In the genomic region with DNA sequence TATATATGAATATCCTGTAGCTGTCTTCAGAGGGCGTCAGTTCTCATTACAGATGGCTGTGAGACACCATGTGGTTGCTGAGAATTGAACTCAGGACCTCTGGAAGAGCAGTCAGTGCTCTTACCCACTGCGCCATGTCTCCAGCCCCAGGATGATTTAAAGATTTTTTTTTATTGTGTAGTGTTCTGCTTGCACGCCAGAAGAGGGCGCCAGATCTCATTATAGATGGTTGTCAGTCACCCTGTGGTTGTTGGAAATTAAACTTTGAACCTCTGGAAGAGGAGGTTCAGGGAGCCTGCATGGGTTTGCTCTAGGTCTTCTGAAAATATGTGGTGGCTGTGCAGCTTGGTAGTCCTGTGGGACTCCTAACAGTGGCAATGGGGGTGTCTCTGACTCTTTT, we compare ENCODE assay signal across 9 mouse cellular contexts. TPM values are rescaled to one million over a fixed set of nuclear protein-coding genes. Genes with fewer than 3 reads are reported as not detected.
A peak's percentile ranks its signal among the peaks of the same experiment; 100 is the strongest.
DNase-seq lines count a peak whose midpoint lies in the region; ATAC-seq lines count a peak whose summit lies in the region.
"Had no signal": no experiment of that assay in that cellular context is flagged by ENCODE, and none has a peak within 500 bp of the region (broad histone marks: within the 10 kb centered on the region; RNA-seq: fewer than 3 reads in every experiment).

No protein-coding gene starts in this region.

- H3K4me1 ChIP-seq in forebrain, embryonic 11.5 days (replicated peaks; ENCODE audit: control insufficient read depth, insufficient read depth, low read length), result no peaks in the 10 kb centered on the region
- H3K4me1 ChIP-seq in forebrain, embryonic 16.5 days (replicated peaks; ENCODE audit: control insufficient read depth, insufficient read depth, low read length), result peaks cover 8% of the 10 kb centered on the region; the same call in 1 of the 2 replicates

- H3K36me3 ChIP-seq in forebrain, embryonic 11.5 days (ENCODE audit: control insufficient read depth, insufficient read depth, low read length), result no peaks in the 10 kb centered on the region
- no peaks in the 10 kb centered on the region for H3K36me3 ChIP-seq in forebrain, embryonic 16.5 days (ENCODE audit: control insufficient read depth, insufficient read depth)

- 32% methylated on average over 4 of the region's 4 CpGs for WGBS in forebrain, embryonic 11.5 days
- WGBS in forebrain, embryonic 16.5 days, result 33% methylated on average over 4 of the region's 4 CpGs

- no peak overlapping the region for H3K27ac ChIP-seq in forebrain, embryonic 11.5 days (ENCODE audit: low read depth, low read length)
- H3K27ac ChIP-seq in forebrain, embryonic 16.5 days (ENCODE audit: low read length), result no peak overlapping the region

- H3K9me3 ChIP-seq in forebrain, embryonic 11.5 days (ENCODE audit: control insufficient read depth, low read length), result no peaks in the 10 kb centered on the region
- no peaks in the 10 kb centered on the region for H3K9me3 ChIP-seq in forebrain, embryonic 16.5 days (ENCODE audit: control insufficient read depth, low read length)

- H3K9ac ChIP-seq in forebrain, embryonic 11.5 days (ENCODE audit: low read length), result no peak overlapping the region
- H3K9ac ChIP-seq in forebrain, embryonic 16.5 days (replicated peaks; ENCODE audit: low read depth, low read length), result no peak overlapping the region

- H3K4me2 ChIP-seq in forebrain, embryonic 11.5 days (ENCODE audit: low read depth, low read length, severe bottlenecking), result no peak overlapping the region
- no peak overlapping the region for H3K4me2 ChIP-seq in forebrain, embryonic 16.5 days (ENCODE audit: low read length)

- DNase-seq in forebrain, embryonic 11.5 days (ENCODE audit: low spot score), result peak; percentile 72
- DNase-seq in right cerebral cortex, adult 18-20 months, result peak; percentile 11
- no peak for DNase-seq in right cerebral cortex, postnatal 25 days
- DNase-seq in c-Kit-positive CD71-negative TER-119-negative erythroid progenitor cells, embryonic 14.5 days (ENCODE audit: low read depth), result peak; percentile 56
- DNase-seq in kidney, postnatal 4 days, result peak; percentile 38 to 54
- no peak for DNase-seq in frontal cortex, postnatal 25 days (ENCODE audit: low spot score in 2 of 2)

- no peak for ATAC-seq in forebrain, embryonic 11.5 days (replicated peaks; ENCODE audit: low FRiP score)
- ATAC-seq in forebrain, embryonic 16.5 days, result no peak
- ATAC-seq in neutrophil, adult 5-6 weeks (ENCODE audit: extremely low read depth, insufficient number of reproducible peaks, low FRiP score, poor library complexity, severe bottlenecking), result peak; percentile 83

- H3K4me3 ChIP-seq in forebrain, embryonic 11.5 days (ENCODE audit: low read depth, low read length), result no peak overlapping the region
- H3K4me3 ChIP-seq in forebrain, embryonic 16.5 days (replicated peaks; ENCODE audit: low read length), result no peak overlapping the region

- no peaks in the 10 kb centered on the region for H3K27me3 ChIP-seq in forebrain, embryonic 11.5 days (ENCODE audit: control insufficient read depth, insufficient read depth, low read length)
- no peaks in the 10 kb centered on the region for H3K27me3 ChIP-seq in forebrain, embryonic 16.5 days (replicated peaks; ENCODE audit: control insufficient read depth, insufficient read depth, low read length)

RNA-seq across cellular contexts. Expression of gene Pdia3, which starts 5.4 kb away (rescaled TPM):
- 407 and 435 TPM in 2 replicates for polyA plus RNA-seq in forebrain, embryonic 11.5 days (2014; fragmentation: Nextera tagmentation; extraction: Ambion mirVana)
- 334 and 342 TPM in 2 replicates for polyA plus RNA-seq in forebrain, embryonic 16.5 days (2015; fragmentation: Nextera tagmentation; extraction: Ambion mirVana)
- total RNA-seq in neutrophil, adult 5-6 weeks (2017), result 81.0 and 85.3 TPM in 2 replicates

RNA-seq across cellular contexts. Expression of gene Catsper2, which starts 5.4 kb away (rescaled TPM):
- polyA plus RNA-seq in forebrain, embryonic 11.5 days (2014; fragmentation: Nextera tagmentation; extraction: Ambion mirVana), result 2.2 and 2.4 TPM in 2 replicates
- polyA plus RNA-seq in forebrain, embryonic 16.5 days (2015; fragmentation: Nextera tagmentation; extraction: Ambion mirVana), result 4.5 and 7.5 TPM in 2 replicates
- 2.8 and 3.1 TPM in 2 replicates for total RNA-seq in neutrophil, adult 5-6 weeks (2017)

RNA-seq across cellular contexts. Expression of gene Strc, which starts 21.2 kb away (rescaled TPM):
- polyA plus RNA-seq in forebrain, embryonic 11.5 days (2014; fragmentation: Nextera tagmentation; extraction: Ambion mirVana), result not detected in 2 replicates
- not detected in 2 replicates for polyA plus RNA-seq in forebrain, embryonic 16.5 days (2015; fragmentation: Nextera tagmentation; extraction: Ambion mirVana)
- total RNA-seq in neutrophil, adult 5-6 weeks (2017), result not detected in 2 replicates
- total RNA-seq: adrenal gland, postnatal 4 days had no signal

RNA-seq across cellular contexts. Expression of gene Ell3, which starts 35.9 kb away (rescaled TPM):
- polyA plus RNA-seq in forebrain, embryonic 11.5 days (2014; fragmentation: Nextera tagmentation; extraction: Ambion mirVana), result 2.7 and 3.2 TPM in 2 replicates
- polyA plus RNA-seq in forebrain, embryonic 16.5 days (2015; fragmentation: Nextera tagmentation; extraction: Ambion mirVana), result 2.3 and 2.5 TPM in 2 replicates
- total RNA-seq in neutrophil, adult 5-6 weeks (2017), result 36.3 and 45.4 TPM in 2 replicates

RNA-seq across cellular contexts. Expression of gene Serf2, which starts 40.8 kb away (rescaled TPM):
- polyA plus RNA-seq in forebrain, embryonic 11.5 days (2014; fragmentation: Nextera tagmentation; extraction: Ambion mirVana), result 431 and 446 TPM in 2 replicates
- 254 and 305 TPM in 2 replicates for polyA plus RNA-seq in forebrain, embryonic 16.5 days (2015; fragmentation: Nextera tagmentation; extraction: Ambion mirVana)
- 101 and 116 TPM in 2 replicates for total RNA-seq in neutrophil, adult 5-6 weeks (2017)

Comparison
In these comparisons a context has a peak if more than half of its experiments do, and no peak if none do; other contexts are left out.
1. DNase-seq: peak in forebrain, embryonic 11.5 days (single experiment), right cerebral cortex, adult 18-20 months (single experiment), c-Kit-positive CD71-negative TER-119-negative erythroid progenitor cells, embryonic 14.5 days (single experiment) and kidney, postnatal 4 days (2 of 2); none in right cerebral cortex, postnatal 25 days (single experiment) and frontal cortex, postnatal 25 days (0 of 2).